Mouse (Mus musculus) left cerebral cortex, postnatal 14 days (tissue): ENCODE results near the gene Serpina1f. TPM values are rescaled to one million over a fixed set of nuclear protein-coding genes. Genes with fewer than 3 reads are reported as not detected.
A peak's percentile ranks its signal among the peaks of the same experiment; 100 is the strongest.
"Not testable (repeated sequence)": the region's sequence is repeated elsewhere in the genome, so short reads cannot be mapped to it uniquely, and the experiment has no call there.

Source experiments
- DNase-seq, 2 experiments: peaks; one replicate each; pipeline ENCODE4 v3.0.0; 2021 to 2022; ENCODE audit warnings: low spot score in 2 of 2, mixed read lengths in 1 of 2
- intact Hi-C: fragments of 180-260 bp; cut with DNase I; formaldehyde crosslinking; loops from one replicate; pipeline ENCODE4 v1.15.1; 2025
- long read RNA-seq, 2 experiments: library from polyadenylated mRNA; stranded (forward); transcript quantifications; one replicate each; pipeline ENCODE4 v2.0.0; 2021
- total RNA-seq, 2 experiments: library from RNA; stranded (reverse); gene quantifications; 2 replicates each; pipeline ENCODE4 v1.2.3; 2021

Serpina1f gene
- total RNA-seq = not detected
- long read RNA-seq, experiment 1 = 0 reads
- long read RNA-seq, experiment 2 = 0 reads

GRCm38 (mm10) chr12:103695429-103695828 is at the start of gene Serpina1f:
Serpina1f (minus strand) TSS chr12:103695529.
- intact Hi-C loops = no loop called here
- no peak for DNase-seq

- DNase-seq, intact Hi-C loops: not testable (repeated sequence)
Observed at GRCm38 (mm10) chr12:103737791-103738580, 42.7 kb upstream of the Serpina1f start.

- intact Hi-C loops, DNase-seq: not testable (repeated sequence)
Observed at GRCm38 (mm10) chr12:103735566-103735965, 40.2 kb upstream of the Serpina1f start.

GRCm38 (mm10) chr12:103735101-103735500 is 39.8 kb upstream of the Serpina1f start:
- DNase-seq, intact Hi-C loops: not testable (repeated sequence)

GRCm38 (mm10) chr12:103711537-103711936 is 16.2 kb upstream of the Serpina1f start:
- intact Hi-C loops = no loop called here
- DNase-seq = no peak

- intact Hi-C loops = no loop called here
Observed at GRCm38 (mm10) chr12:103710405-103710804, 15.1 kb upstream of the Serpina1f start.

GRCm38 (mm10) chr12:103706113-103706512 is 10.8 kb upstream of the Serpina1f start:
- no peak for DNase-seq

More at GRCm38 (mm10) chr12:103710405-103710804, 15.1 kb upstream of the Serpina1f start:
- no peak for DNase-seq

GRCm38 (mm10) chr12:103705547-103705946 is 10.2 kb upstream of the Serpina1f start:
- intact Hi-C loops = no loop called here
- DNase-seq = no peak

More at GRCm38 (mm10) chr12:103706113-103706512, 10.8 kb upstream of the Serpina1f start:
- intact Hi-C loops = no loop called here

GRCm38 (mm10) chr12:103700144-103700750 is 4.9 kb upstream of the Serpina1f start:
- intact Hi-C loops = no loop called here
- no peak for DNase-seq

GRCm38 (mm10) chr12:103688221-103688814 is 7.0 kb downstream of the Serpina1f start:
- intact Hi-C loops = no loop called here
- no peak for DNase-seq

- intact Hi-C loops = no loop called here
Observed at GRCm38 (mm10) chr12:103687021-103687420, 8.3 kb downstream of the Serpina1f start.

GRCm38 (mm10) chr12:103686050-103686449 is 9.3 kb downstream of the Serpina1f start:
- DNase-seq = peak; percentile 46 to 69
- intact Hi-C loops = no loop called here

More at GRCm38 (mm10) chr12:103687021-103687420, 8.3 kb downstream of the Serpina1f start:
- DNase-seq = no peak

GRCm38 (mm10) chr12:103685386-103685785 is 9.9 kb downstream of the Serpina1f start:
- peak in 1 of 2 experiments; percentile 8 for DNase-seq
- intact Hi-C loops = no loop called here

- DNase-seq = no peak
- intact Hi-C loops = no loop called here
Observed at GRCm38 (mm10) chr12:103683775-103684174, 11.6 kb downstream of the Serpina1f start.

- no peak for DNase-seq
- intact Hi-C loops = no loop called here
Observed at GRCm38 (mm10) chr12:103681739-103682138, 13.6 kb downstream of the Serpina1f start.

- intact Hi-C loops = no loop called here
- no peak for DNase-seq
Observed at GRCm38 (mm10) chr12:103681169-103681568, 14.2 kb downstream of the Serpina1f start.

- DNase-seq, intact Hi-C loops: not testable (repeated sequence)
Observed at GRCm38 (mm10) chr12:103679853-103680252, 15.5 kb downstream of the Serpina1f start.

- no peak for DNase-seq
- intact Hi-C loops = no loop called here
Observed at GRCm38 (mm10) chr12:103676039-103676438, 19.3 kb downstream of the Serpina1f start, which contains the start of gene Serpina16. Serpina16 (minus strand) TSS chr12:103676139.

GRCm38 (mm10) chr12:103673179-103673578 is 22.1 kb downstream of the Serpina1f start:
- no peak for DNase-seq
- intact Hi-C loops = no loop called here

- intact Hi-C loops = no loop called here
- no peak for DNase-seq
Observed at GRCm38 (mm10) chr12:103671483-103671882, 23.8 kb downstream of the Serpina1f start.
